Mouse (Mus musculus) brain, embryonic 14.5 days (tissue): ENCODE measurements around the gene Dcaf17. TPM values are rescaled to one million over a fixed set of nuclear protein-coding genes. Genes with fewer than 3 reads are reported as not detected.

Experiments
- DNase-seq: peaks from one replicate; pipeline ENCODE4 v3.0.0-alpha.2; 2011; ENCODE audit warnings: low read depth
- CTCF ChIP-seq: fragments of 200-500 bp; IDR thresholded peaks from 2 replicates; pipeline ENCODE4 v1.5.1; 2012; ENCODE audit warnings: inconsistent platforms, mild to moderate bottlenecking, moderate library complexity, borderline replicate concordance; ENCODE audit not compliant: insufficient read depth, insufficient read length; ENCODE audit errors: extremely low read depth
- POLR2A ChIP-seq: fragments of 200-500 bp; IDR thresholded peaks from 2 replicates; pipeline ENCODE4 v1.6.1; 2012; ENCODE audit warnings: mild to moderate bottlenecking, inconsistent platforms, borderline replicate concordance; ENCODE audit not compliant: poor library complexity, insufficient read depth, insufficient read length, severe bottlenecking; ENCODE audit errors: extremely low read depth
- polyA plus RNA-seq: library from polyadenylated mRNA; depleted of rRNA; stranded (reverse); fragments of >200 nt; gene quantifications from 2 replicates; pipeline ENCODE4 v1.2.3, GENCODE M21; 2012

Dcaf17 gene
- polyA plus RNA-seq, 1 experiment, result 11.2 TPM

DNA sequence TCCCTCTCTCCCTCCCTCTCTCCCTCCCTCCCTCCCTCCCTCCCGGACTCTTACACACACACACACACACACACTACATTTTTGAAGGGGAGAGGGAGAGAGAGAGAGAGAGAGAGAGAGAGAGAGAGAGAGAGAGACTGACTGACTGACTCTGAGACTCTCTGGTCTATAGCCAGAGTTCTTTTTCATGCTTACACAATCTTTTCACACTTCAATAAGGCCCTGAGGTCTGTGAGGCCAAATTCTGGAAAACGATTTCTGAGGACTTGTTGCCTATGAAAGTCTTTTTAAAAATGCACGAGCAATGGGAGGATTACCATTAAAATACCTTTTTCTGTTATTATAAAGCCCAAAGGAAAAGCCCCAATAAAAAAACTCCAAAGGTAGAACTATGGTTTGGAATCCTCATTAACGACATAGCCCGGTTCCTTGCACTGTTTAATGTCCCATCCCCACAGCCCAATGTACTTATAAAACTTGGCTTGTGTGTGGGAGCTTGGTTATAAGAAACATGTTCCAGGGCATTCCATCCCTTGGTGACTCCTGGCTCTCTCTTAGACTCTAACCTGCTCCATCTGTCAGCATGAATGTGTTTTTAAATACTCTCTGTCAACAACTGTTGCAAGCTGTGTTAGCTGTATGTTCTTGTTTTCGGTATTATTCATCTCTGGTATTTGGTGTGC is 58.5 kb downstream of the Dcaf17 start:
- TF ChIP-seq CTCF (no peak), POLR2A (no peak)
- no peak for DNase-seq

- no peak for DNase-seq
- no peak for TF ChIP-seq POLR2A
- TF ChIP-seq CTCF, result peak; percentile 34; the same call in 1 of the 2 replicates
Measured at GRCm38 (mm10) chr2:71116151-71116550, 61.0 kb downstream of the Dcaf17 start.

DNA sequence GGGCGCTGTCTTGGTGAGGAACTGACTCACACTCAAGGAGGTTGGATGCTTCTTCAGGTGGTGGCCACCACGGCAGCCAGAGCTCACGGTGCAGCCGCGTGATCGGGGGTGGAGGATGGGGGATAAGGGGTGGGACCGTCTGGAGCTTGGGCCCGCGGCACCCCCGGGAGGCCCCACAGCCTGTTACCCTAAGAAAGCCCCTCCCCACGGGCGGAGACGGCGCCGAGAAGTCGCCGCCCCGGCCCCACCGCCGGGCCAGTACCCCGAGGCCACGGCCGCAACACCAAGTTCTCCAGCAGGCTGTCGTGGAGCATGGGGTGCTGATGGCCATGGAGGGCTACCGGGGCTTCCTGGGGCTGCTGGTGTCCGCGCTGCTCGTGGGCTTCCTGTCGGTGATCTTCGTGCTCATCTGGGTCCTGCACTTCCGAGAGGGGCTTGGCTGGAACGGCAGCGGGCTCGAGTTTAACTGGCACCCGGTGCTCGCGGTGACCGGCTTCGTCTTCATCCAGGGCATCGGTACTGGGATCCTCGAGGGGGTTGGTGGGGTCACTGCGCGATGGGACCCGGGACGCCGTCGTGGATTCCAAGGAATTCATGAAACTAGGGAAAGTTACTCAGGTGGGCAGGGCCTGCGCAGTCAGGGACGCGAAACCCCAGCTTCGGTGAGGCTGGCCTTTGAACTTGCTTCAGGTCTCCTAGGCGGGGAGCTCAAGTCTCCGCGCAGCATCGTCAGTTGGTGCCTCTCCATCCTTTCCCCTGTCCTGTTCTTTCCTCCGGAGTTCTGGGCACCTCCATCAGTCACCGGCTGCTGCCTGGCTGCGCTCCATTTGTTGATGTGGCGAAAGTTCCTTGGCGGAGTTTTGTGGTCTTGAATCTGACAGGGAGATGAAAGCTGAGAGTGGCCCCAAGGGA is 62.9 kb downstream of the Dcaf17 start, which contains the start of gene Cybrd1:
Cybrd1 (plus strand) TSS at position 127 of the 912 bp plus-strand sequence.
- no peak for TF ChIP-seq CTCF
- TF ChIP-seq POLR2A, result no peak
- DNase-seq, result peak; percentile 62

- peak; percentile 74 for DNase-seq
- TF ChIP-seq CTCF, result no peak
- TF ChIP-seq POLR2A, result no peak
Measured at GRCm38 (mm10) chr2:71120844-71121243, 65.7 kb downstream of the Dcaf17 start.

DNA sequence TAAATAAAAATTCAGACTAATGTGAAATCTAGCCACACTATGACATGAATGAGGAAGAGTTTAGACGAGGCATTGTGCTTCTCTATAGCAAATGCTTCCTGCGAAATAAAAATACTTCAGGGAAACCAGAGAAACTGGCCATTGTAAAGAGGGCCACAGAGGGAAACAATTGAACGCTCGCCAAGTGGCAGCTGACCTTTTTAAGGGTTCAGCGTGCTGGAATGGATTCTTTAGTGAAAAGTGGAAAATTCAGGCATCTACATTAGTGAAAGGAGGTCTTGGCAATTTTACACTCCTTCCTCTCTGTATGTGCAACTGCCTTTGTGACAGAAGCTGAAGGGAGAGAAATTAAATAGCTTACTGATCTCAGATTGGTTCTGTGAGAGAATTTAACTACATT is 66.3 kb downstream of the Dcaf17 start:
- peak; percentile 78 for DNase-seq
- TF ChIP-seq CTCF (no peak), POLR2A (no peak)

- peak; percentile 76 for DNase-seq
- TF ChIP-seq CTCF, result no peak
- TF ChIP-seq POLR2A, result no peak
Measured at GRCm38 (mm10) chr2:71122268-71123029, 67.3 kb downstream of the Dcaf17 start.

- TF ChIP-seq POLR2A, result no peak
- no peak for TF ChIP-seq CTCF
- DNase-seq, result peak; percentile 68
Measured at GRCm38 (mm10) chr2:71123591-71123990, 68.5 kb downstream of the Dcaf17 start.

DNA sequence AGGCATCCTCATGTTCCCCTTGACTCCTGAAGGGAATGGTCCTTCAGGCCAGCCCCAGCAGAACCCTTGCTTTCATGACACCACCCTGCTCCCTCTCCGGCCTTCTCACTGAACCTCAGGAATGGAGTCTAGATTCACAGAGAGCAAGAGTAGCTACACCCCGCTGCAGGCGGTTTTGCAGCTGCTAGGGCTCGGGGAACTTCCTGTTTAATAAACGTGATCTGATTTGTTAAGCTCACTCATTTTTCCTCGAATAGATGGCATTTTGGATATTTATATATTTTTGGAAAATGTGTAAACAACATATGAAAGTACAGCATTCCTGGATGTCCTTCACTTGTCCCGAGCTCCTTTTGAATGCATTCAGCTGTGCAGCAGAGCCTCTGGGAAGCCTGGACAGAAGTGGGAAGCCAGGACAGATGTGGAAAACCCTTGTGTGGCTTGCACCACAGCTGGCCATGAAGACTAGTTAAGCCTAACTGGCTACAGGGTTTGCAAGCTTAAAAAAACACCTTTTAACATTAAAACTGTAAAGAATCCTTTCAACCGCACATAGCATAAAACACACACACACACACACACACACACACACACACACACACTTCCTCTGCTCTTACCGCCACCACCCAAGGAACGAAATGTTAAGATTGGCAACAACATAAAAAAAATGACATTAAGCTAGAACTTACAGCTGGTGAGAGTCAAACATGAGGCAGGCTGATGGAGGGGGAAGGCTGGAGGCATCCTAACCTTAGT is 72.8 kb downstream of the Dcaf17 start:
- no peak for DNase-seq
- no peak for TF ChIP-seq POLR2A
- no peak for TF ChIP-seq CTCF

DNA sequence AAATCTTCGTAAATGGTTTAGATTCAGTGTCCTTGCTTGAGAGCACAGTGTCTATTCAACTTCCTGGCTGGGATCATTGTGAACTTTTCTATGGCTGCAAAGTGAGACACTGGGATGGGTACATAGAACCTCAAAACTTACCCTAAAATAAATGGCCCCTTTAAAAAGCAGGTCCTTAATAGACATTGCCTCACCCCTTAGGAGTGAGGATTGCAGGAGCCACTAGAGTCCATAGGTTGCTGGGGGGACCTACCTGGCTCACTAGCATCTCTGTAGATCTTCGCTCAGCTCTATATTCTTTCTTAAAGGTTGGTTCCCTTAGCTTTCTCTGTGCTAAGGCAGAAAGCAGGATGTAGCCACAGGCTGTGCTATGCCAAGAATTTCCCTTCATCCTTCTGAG is 75.2 kb downstream of the Dcaf17 start:
- DNase-seq, result no peak
- TF ChIP-seq POLR2A (no peak), CTCF (no peak)

DNA sequence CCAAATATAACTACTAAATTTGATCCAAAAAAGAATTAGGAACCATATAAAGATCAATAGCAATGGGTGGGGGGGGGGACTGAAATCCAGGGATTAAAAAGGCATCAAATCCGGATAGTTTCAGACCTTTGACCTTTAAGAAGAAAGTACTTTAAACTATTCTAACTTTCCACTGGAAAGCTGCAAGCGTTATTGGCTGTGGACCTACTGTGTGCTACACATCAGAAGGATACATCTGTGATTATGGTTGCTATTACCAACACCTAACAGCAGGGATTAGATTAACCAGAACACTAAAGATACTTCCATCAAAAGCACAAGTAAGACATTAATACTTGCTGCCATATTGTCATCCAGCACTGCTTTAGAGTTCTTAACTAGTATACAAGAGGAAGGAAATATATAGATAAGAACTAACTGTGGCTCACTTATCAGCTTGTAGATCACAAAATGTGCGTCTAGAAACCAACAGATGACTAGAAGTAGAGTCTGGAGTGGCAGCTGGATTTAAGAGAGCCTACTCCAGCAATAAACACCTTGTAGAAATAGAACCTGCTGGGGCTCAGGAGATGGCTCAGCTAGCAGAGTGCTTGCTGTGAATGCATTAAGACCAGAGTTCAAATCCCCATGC is 76.9 kb downstream of the Dcaf17 start:
- TF ChIP-seq CTCF (no peak), POLR2A (no peak)
- DNase-seq, result no peak
